Mouse (Mus musculus) megakaryocyte, embryonic 14.5 days (primary cell): ENCODE measurements around the gene Lrrc66.

Source experiments
- FLI1 ChIP-seq: IDR thresholded peaks from 2 replicates; pipeline ENCODE4 v1.6.1; 2012; ENCODE audit warnings: low read length, inconsistent platforms, mixed read lengths
- GATA1 ChIP-seq: IDR thresholded peaks from 3 replicates; pipeline ENCODE4 v1.6.1; 2012; ENCODE audit warnings: mixed read lengths, low read length, inconsistent platforms, borderline replicate concordance

- TF ChIP-seq FLI1 (no peak), GATA1 (no peak)
Observed at GRCm38 (mm10) chr5:73627559-73627958, 4.8 kb downstream of the Lrrc66 start.
